Mouse (Mus musculus) forebrain, embryonic 15.5 days (tissue): ENCODE results near the gene Fam102a. TPM values are rescaled to one million over a fixed set of nuclear protein-coding genes. Genes with fewer than 3 reads are reported as not detected.

ENCODE experiments used
- ATAC-seq: fragments of 200-750 bp; cut with Nextera tagmentation; replicated peaks from 2 replicates; pipeline ENCODE4 v1.8.0; 2017; ENCODE audit warnings: mild to moderate bottlenecking, moderate TSS enrichment, moderate library complexity
- H3K27ac ChIP-seq: fragments of 300-500 bp; sonication (generic); replicated peaks from 2 replicates; pipeline ENCODE4 v1.5.1; 2015; ENCODE audit warnings: mild to moderate bottlenecking, inconsistent platforms
- H3K27me3 ChIP-seq: fragments of 300-500 bp; sonication (generic); 2 replicates; pipeline ENCODE4 v1.6.1; 2015; ENCODE audit warnings: inconsistent platforms
- H3K36me3 ChIP-seq: fragments of 300-500 bp; sonication (generic); 2 replicates; pipeline ENCODE4 v1.6.1; 2015; ENCODE audit warnings: mild to moderate bottlenecking, inconsistent platforms
- H3K4me1 ChIP-seq: fragments of 300-500 bp; sonication (generic); 2 replicates; pipeline ENCODE4 v1.6.1; 2015; ENCODE audit warnings: inconsistent platforms
- H3K4me2 ChIP-seq: fragments of 300-500 bp; sonication (generic); replicated peaks from 2 replicates; pipeline ENCODE4 v1.6.1; 2015; ENCODE audit warnings: mild to moderate bottlenecking, inconsistent platforms
- H3K4me3 ChIP-seq: fragments of 300-500 bp; sonication (generic); 2 replicates; pipeline ENCODE4 v1.5.1; 2015; ENCODE audit warnings: mild to moderate bottlenecking, inconsistent platforms
- H3K9ac ChIP-seq: fragments of 300-500 bp; sonication (generic); replicated peaks from 2 replicates; pipeline ENCODE4 v1.6.1; 2015; ENCODE audit warnings: mild to moderate bottlenecking, inconsistent platforms
- H3K9me3 ChIP-seq: fragments of 300-500 bp; sonication (generic); 2 replicates; pipeline ENCODE4 v1.6.1; 2016; ENCODE audit warnings: inconsistent platforms
- WGBS: fragments of 180-500 bp; shearing (Covaris S2); methylation state at CpG from one replicate; pipeline ENCODE4 v1.1.7; 2015; ENCODE audit warnings: mixed read lengths; 5-methylcytosine and 5-hydroxymethylcytosine counted together
- polyA plus RNA-seq: library from polyadenylated mRNA; unstranded; fragments of >200 nt; fragmentation: Nextera tagmentation; extraction: Ambion mirVana; gene quantifications from 2 replicates; pipeline ENCODE4 v1.2.1, GENCODE M21; 2015

Gene Fam102a
- polyA plus RNA-seq, 1 experiment from 2014 or later = 5.7 TPM

GRCm38 (mm10) chr2:32537360-32537905, 2.3 kb downstream of the Fam102a start:
- peak overlapping the region; percentile 100 for H3K4me3 ChIP-seq
- peaks cover 53% of the 10 kb centered on the region for H3K4me1 ChIP-seq
- H3K36me3 ChIP-seq = no peaks in the 10 kb centered on the region
- peak overlapping the region; percentile 94 for H3K9ac ChIP-seq
- WGBS = 10% methylated on average over 9 of the region's 9 CpGs
- no peak for ATAC-seq
- H3K9me3 ChIP-seq = no peaks in the 10 kb centered on the region
- no peak overlapping the region for H3K27ac ChIP-seq
- no peaks in the 10 kb centered on the region for H3K27me3 ChIP-seq
- H3K4me2 ChIP-seq = peak overlapping the region; percentile 73

GRCm38 (mm10) chr2:32537941-32538340, 2.8 kb downstream of the Fam102a start:
- no peaks in the 10 kb centered on the region for H3K36me3 ChIP-seq
- H3K9ac ChIP-seq = no peak overlapping the region
- no peaks in the 10 kb centered on the region for H3K9me3 ChIP-seq
- no peaks in the 10 kb centered on the region for H3K27me3 ChIP-seq
- no peak for ATAC-seq
- peaks cover 55% of the 10 kb centered on the region for H3K4me1 ChIP-seq
- 74% methylated on average over 5 of the region's 5 CpGs for WGBS
- H3K4me3 ChIP-seq = no peak overlapping the region
- H3K4me2 ChIP-seq = peak overlapping the region; percentile 73
- H3K27ac ChIP-seq = no peak overlapping the region

GRCm38 (mm10) chr2:32538461-32538860, 3.3 kb downstream of the Fam102a start:
- H3K4me2 ChIP-seq = 0 out of 2 replicates have a peak overlapping the region, but pooled peaks have one; percentile 73
- H3K4me1 ChIP-seq = peaks cover 60% of the 10 kb centered on the region
- no peaks in the 10 kb centered on the region for H3K9me3 ChIP-seq
- 53% methylated on average over 4 of the region's 4 CpGs for WGBS
- H3K27me3 ChIP-seq = no peaks in the 10 kb centered on the region
- H3K27ac ChIP-seq = no peak overlapping the region
- H3K4me3 ChIP-seq = no peak overlapping the region
- H3K9ac ChIP-seq = no peak overlapping the region
- ATAC-seq = no peak
- no peaks in the 10 kb centered on the region for H3K36me3 ChIP-seq

- H3K27me3 ChIP-seq = no peaks in the 10 kb centered on the region
- 79% methylated on average over 14 of the region's 14 CpGs for WGBS
- ATAC-seq = no peak
- no peaks in the 10 kb centered on the region for H3K36me3 ChIP-seq
- H3K4me1 ChIP-seq = peaks cover 51% of the 10 kb centered on the region
- no peak overlapping the region for H3K9ac ChIP-seq
- no peak overlapping the region for H3K4me2 ChIP-seq
- no peak overlapping the region for H3K27ac ChIP-seq
- no peaks in the 10 kb centered on the region for H3K9me3 ChIP-seq
- no peak overlapping the region for H3K4me3 ChIP-seq
These were observed 4.4 kb downstream of the Fam102a start for GRCm38 (mm10) chr2:32539452-32539981.

- no peak overlapping the region for H3K9ac ChIP-seq
- no peak overlapping the region for H3K4me2 ChIP-seq
- no peaks in the 10 kb centered on the region for H3K36me3 ChIP-seq
- no peak for ATAC-seq
- peaks cover 42% of the 10 kb centered on the region for H3K4me1 ChIP-seq
- no peak overlapping the region for H3K27ac ChIP-seq
- H3K4me3 ChIP-seq = no peak overlapping the region
- H3K27me3 ChIP-seq = no peaks in the 10 kb centered on the region
- 96% methylated on average over 2 of the region's 2 CpGs for WGBS
- no peaks in the 10 kb centered on the region for H3K9me3 ChIP-seq
These were observed 6.3 kb downstream of the Fam102a start for GRCm38 (mm10) chr2:32541333-32541908.

GRCm38 (mm10) chr2:32541986-32542573, 6.9 kb downstream of the Fam102a start:
- 94% methylated on average over 4 of the region's 4 CpGs for WGBS
- no peak overlapping the region for H3K4me2 ChIP-seq
- no peak overlapping the region for H3K4me3 ChIP-seq
- no peaks in the 10 kb centered on the region for H3K36me3 ChIP-seq
- no peak for ATAC-seq
- H3K9ac ChIP-seq = no peak overlapping the region
- no peaks in the 10 kb centered on the region for H3K27me3 ChIP-seq
- no peak overlapping the region for H3K27ac ChIP-seq
- peaks cover 35% of the 10 kb centered on the region for H3K4me1 ChIP-seq
- no peaks in the 10 kb centered on the region for H3K9me3 ChIP-seq

- Histone ChIP-seq H3K9ac (no peak overlapping the region), H3K9me3 (no peaks in the 10 kb centered on the region), H3K36me3 (no peaks in the 10 kb centered on the region), H3K27ac (no peak overlapping the region), H3K4me1 (peaks cover 25% of the 10 kb centered on the region), H3K4me2 (no peak overlapping the region), H3K4me3 (no peak overlapping the region), H3K27me3 (no peaks in the 10 kb centered on the region)
- 68% methylated on average over 3 of the region's 3 CpGs for WGBS
- ATAC-seq = no peak
These were observed 7.9 kb downstream of the Fam102a start for GRCm38 (mm10) chr2:32543031-32543449.

GRCm38 (mm10) chr2:32546951-32547350, 11.8 kb downstream of the Fam102a start:
- H3K27me3 ChIP-seq = no peaks in the 10 kb centered on the region
- no peaks in the 10 kb centered on the region for H3K36me3 ChIP-seq
- no peak overlapping the region for H3K27ac ChIP-seq
- peaks cover 7% of the 10 kb centered on the region; the same call in 1 of the 2 replicates for H3K4me1 ChIP-seq
- no peaks in the 10 kb centered on the region for H3K9me3 ChIP-seq
- ATAC-seq = no peak
- no peak overlapping the region for H3K4me3 ChIP-seq
- H3K4me2 ChIP-seq = no peak overlapping the region
- WGBS = 53% methylated on average over 1 of the region's 1 CpGs
- no peak overlapping the region for H3K9ac ChIP-seq

GRCm38 (mm10) chr2:32547380-32547779, 12.2 kb downstream of the Fam102a start:
- peaks cover 7% of the 10 kb centered on the region; the same call in 1 of the 2 replicates for H3K4me1 ChIP-seq
- no peaks in the 10 kb centered on the region for H3K9me3 ChIP-seq
- H3K4me2 ChIP-seq = no peak overlapping the region
- no peak overlapping the region for H3K27ac ChIP-seq
- 91% methylated on average over 5 of the region's 5 CpGs for WGBS
- H3K9ac ChIP-seq = no peak overlapping the region
- no peak for ATAC-seq
- no peak overlapping the region for H3K4me3 ChIP-seq
- no peaks in the 10 kb centered on the region for H3K27me3 ChIP-seq
- no peaks in the 10 kb centered on the region for H3K36me3 ChIP-seq

- no peak overlapping the region for H3K9ac ChIP-seq
- H3K4me1 ChIP-seq = 0 out of 2 replicates have a peak, but pooled peaks cover 3% of the 10 kb centered on the region
- whole genome bisulfite sequencing = 93% methylated on average over 7 of the region's 7 CpGs
- ATAC-seq = no peak
- H3K4me2 ChIP-seq = no peak overlapping the region
- no peak overlapping the region for H3K4me3 ChIP-seq
- H3K27ac ChIP-seq = no peak overlapping the region
- H3K9me3 ChIP-seq = no peaks in the 10 kb centered on the region
- no peaks in the 10 kb centered on the region for H3K27me3 ChIP-seq
- H3K36me3 ChIP-seq = no peaks in the 10 kb centered on the region
These were observed 13.0 kb downstream of the Fam102a start for GRCm38 (mm10) chr2:32547964-32548739.

- H3K4me2 ChIP-seq = no peak overlapping the region
- no peak overlapping the region for H3K9ac ChIP-seq
- H3K9me3 ChIP-seq = no peaks in the 10 kb centered on the region
- H3K27ac ChIP-seq = no peak overlapping the region
- no peak overlapping the region for H3K4me3 ChIP-seq
- H3K4me1 ChIP-seq = no peaks in the 10 kb centered on the region
- ATAC-seq = no peak
- no peaks in the 10 kb centered on the region for H3K27me3 ChIP-seq
- 91% methylated on average over 9 of the region's 9 CpGs for WGBS
- no peaks in the 10 kb centered on the region for H3K36me3 ChIP-seq
These were observed 14.0 kb downstream of the Fam102a start for GRCm38 (mm10) chr2:32549171-32549570.

- Histone ChIP-seq H3K9me3 (no peaks in the 10 kb centered on the region), H3K27ac (no peak overlapping the region), H3K4me3 (no peak overlapping the region), H3K27me3 (no peaks in the 10 kb centered on the region), H3K4me2 (no peak overlapping the region), H3K9ac (no peak overlapping the region), H3K4me1 (no peaks in the 10 kb centered on the region), H3K36me3 (no peaks in the 10 kb centered on the region)
- ATAC-seq = no peak
- 82% methylated on average over 6 of the region's 6 CpGs for WGBS
These were observed 14.6 kb downstream of the Fam102a start for GRCm38 (mm10) chr2:32549764-32550163.
